Mouse (Mus musculus) heart, adult 10 weeks (tissue): Measurements from ENCODE around the gene Cabp2. TPM values are rescaled to one million over a fixed set of nuclear protein-coding genes. Genes with fewer than 3 reads are reported as not detected.

Experiments
- polyA plus RNA-seq: library from polyadenylated mRNA; stranded (reverse); fragments of 350-450 nt; fragmentation: Illumina TruSeq; extraction: RNeasy Lipid Tissue Mini Kit (QIAGEN cat#74804); gene quantifications from one replicate; pipeline ENCODE4 v1.2.3, GENCODE M21; 2014; ENCODE audit warnings: low read depth, low replicate concordance

The Cabp2 gene
- not detected for polyA plus RNA-seq

GRCm38 (mm10) chr19:4081394-4081793 lies at the start of gene Cabp2:
Gene Cabp2, plus strand, starts transcription at chr19:4081578.

DNA sequence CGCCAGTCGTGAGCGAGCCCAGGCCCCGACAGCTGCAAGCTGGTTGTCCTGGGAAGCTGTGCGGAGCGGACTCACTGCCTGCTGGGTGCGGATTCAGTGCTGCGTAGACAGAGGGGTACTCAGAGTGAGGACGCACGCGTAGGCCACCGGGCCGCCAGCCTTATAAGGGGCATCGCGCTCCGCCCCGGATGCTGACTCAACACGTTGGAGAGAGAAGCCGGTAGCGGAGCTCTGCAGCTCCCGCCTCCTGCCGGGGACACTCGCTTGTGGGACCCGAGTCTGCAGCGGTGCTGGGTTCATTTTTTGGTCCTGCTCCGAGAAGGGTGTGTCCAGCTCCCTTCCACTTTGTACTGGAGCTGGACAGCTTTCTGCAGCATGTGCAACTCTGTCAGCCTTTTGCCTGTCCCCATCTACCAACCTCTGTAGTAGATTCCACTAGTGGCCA lies 43.6 kb upstream of the Cabp2 start, which contains the start of gene Gstp1:
Gstp1 (minus strand) TSS at position 198 of the 445 bp plus-strand sequence.

GRCm38 (mm10) chr19:4045966-4046865 lies 35.2 kb upstream of the Cabp2 start, which contains the start of gene Gstp2:
Gene Gstp2, minus strand, starts transcription at chr19:4046023.

DNA sequence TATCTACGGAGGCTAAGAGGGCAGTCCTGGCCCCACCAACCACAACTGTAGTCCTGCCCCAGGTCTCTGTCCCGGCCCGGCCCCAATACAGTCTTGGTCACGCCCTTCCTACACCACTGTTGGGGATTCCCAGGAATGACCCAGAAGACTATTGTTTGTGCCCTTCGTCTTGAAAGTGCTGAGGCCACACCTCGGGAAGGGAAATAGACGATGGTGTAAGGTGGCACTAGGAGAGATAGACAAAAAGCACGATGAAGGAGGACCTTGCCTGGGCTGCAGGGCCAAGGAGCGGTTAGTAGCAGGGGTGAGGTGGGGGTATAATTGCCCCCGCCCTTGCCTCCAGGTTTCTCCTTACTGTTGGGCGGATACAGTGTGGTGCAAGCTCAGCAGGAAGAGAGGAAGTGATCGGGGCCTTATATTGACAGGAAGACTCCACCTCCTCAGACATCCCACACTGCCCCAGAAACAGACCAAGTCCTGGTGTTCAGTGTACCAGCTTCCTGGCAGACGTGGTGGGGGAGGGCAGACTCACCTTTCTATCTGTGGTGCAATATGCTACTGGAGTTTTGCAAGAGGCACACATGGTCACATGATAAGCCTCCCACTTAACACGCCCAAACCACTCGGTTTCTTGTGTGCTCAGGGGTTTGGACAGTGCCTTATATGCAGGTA lies 22.2 kb upstream of the Cabp2 start, which contains the start of gene Gstp3:
Gstp3 (minus strand) TSS at position 501 of the 672 bp plus-strand sequence.

DNA sequence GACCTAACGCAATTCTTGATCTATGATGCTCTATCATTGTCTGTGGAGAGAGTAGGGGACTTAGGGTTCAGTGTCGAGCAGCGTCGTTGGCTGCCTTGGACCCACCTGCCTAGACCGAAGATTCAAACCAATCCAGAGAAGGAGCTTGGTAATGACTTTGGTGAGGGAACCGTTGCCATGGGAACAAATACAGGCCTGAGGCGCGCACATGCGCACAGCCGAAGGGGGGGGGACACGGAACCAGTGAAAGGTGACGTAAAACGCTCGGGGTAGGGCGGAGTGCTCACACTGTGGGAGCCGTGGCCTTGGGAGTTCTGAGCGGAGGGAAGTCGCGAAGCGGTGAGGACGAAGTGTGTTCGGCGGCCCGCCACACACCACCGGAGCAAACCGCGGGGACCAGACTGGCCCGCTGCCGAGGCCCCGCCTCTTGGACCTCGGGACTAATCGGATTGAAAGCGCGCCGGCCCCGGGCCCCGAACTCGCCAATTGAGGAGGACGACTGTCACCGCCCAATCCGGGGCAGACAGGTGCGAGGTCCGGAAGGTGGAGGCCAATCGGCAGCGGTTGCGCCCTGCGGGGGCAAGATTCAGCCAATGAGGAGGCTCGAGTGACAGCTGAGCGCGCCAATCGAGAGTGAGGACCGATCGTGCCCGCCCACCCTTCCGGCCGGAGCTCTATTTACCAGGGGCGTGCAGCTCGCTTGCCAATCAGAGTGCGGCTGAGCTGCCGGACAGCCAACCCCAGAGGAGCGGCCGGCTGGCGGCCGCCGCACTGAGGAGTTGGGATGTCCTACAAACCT lies 15.5 kb downstream of the Cabp2 start, which contains the start of gene Cdk2ap2:
Cdk2ap2 (plus strand) TSS at position 541 of the 799 bp plus-strand sequence.

DNA sequence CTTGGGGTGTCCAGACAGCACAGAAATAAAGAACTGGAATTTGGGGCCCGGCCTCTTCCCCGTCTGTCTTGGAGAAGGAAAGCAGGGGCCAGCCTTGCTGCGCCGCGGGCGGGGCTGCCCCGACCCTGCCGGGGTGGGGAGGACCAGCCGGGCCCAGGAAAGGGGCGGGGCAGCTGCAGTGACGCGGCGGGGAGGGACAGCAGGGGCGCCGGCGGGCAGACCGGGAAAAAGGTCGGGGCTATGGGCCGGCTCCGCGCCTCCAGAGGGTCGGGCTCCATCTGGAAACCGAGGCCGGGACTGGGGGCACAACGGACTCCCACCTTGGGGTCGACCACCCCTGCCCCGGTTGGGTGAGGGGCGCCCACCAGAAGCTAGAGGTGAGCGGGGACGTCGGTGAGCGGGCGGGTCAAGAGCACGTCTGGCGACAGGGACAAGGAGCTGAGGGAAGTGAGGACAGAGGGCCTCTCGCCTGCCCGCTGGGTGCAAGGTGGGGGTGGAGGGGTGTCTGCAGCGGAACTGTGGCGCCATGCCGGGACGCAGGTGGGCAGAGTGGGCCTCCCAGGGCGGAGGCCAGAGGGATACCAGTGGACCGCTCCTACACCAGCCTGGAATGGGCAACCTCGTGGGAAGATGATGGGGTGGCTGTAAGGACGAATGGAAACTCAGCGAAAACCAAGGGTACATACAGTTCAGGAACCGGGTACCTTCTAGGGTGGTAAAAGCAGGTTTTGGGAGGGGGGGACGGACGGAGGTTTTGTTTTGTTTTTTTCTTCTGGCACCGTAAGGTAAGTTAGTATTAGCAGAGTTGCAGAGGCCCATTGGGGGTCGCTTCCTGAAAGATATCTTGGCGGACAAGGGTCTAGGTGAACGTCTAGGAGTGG lies 18.7 kb downstream of the Cabp2 start, which contains the start of gene Pitpnm1:
Pitpnm1 (plus strand) TSS at position 162 of the 881 bp plus-strand sequence.

GRCm38 (mm10) chr19:4125741-4126696 lies 44.6 kb downstream of the Cabp2 start, which contains the start of gene Aip:
Gene Aip, minus strand, starts transcription at chr19:4125858.

Other genes starting within 250 kb of the Cabp2 start
- gene Chka, start 229.8 kb upstream of the Cabp2 start, polyA plus RNA-seq = 10.1 TPM
- 21.1 TPM for gene Tcirg1, start 174.4 kb upstream of the Cabp2 start, polyA plus RNA-seq
- gene Ndufs8, start 168.8 kb upstream of the Cabp2 start, polyA plus RNA-seq = 561 TPM
- 2.2 TPM for gene Aldh3b1, start 151.8 kb upstream of the Cabp2 start, polyA plus RNA-seq
- gene Unc93b1, start 146.4 kb upstream of the Cabp2 start, polyA plus RNA-seq = 19.0 TPM
- gene Aldh3b3, start 122.9 kb upstream of the Cabp2 start, polyA plus RNA-seq = 2.3 TPM
- 0.37 TPM for gene Aldh3b2, start 109.2 kb upstream of the Cabp2 start, polyA plus RNA-seq
- gene Acy3, start 95.0 kb upstream of the Cabp2 start, polyA plus RNA-seq = 51.1 TPM
- gene Tbx10, start 88.8 kb upstream of the Cabp2 start, polyA plus RNA-seq = not detected
- gene Nudt8, start 81.0 kb upstream of the Cabp2 start, polyA plus RNA-seq = 167 TPM
- gene Gm49405, start 81.0 kb upstream of the Cabp2 start, polyA plus RNA-seq = 9.5 TPM
- 265 TPM for gene Doc2g, start 78.3 kb upstream of the Cabp2 start, polyA plus RNA-seq
- gene Ndufv1, start 68.8 kb upstream of the Cabp2 start, polyA plus RNA-seq = 979 TPM
- 343 TPM for gene Gstp1, start 43.6 kb upstream of the Cabp2 start, polyA plus RNA-seq
- 33.1 TPM for gene Gstp2, start 35.6 kb upstream of the Cabp2 start, polyA plus RNA-seq
- not detected for gene Gstp3, start 22.0 kb upstream of the Cabp2 start, polyA plus RNA-seq
- 40.5 TPM for gene Cdk2ap2, start 15.6 kb downstream of the Cabp2 start, polyA plus RNA-seq
- gene Pitpnm1, start 18.4 kb downstream of the Cabp2 start, polyA plus RNA-seq = 21.9 TPM
- gene Aip, start 44.3 kb downstream of the Cabp2 start, polyA plus RNA-seq = 71.4 TPM
- not detected for gene Gpr152, start 58.2 kb downstream of the Cabp2 start, polyA plus RNA-seq
- gene Cabp4, start 62.5 kb downstream of the Cabp2 start, polyA plus RNA-seq = not detected
- 54.9 TPM for gene Coro1b, start 67.0 kb downstream of the Cabp2 start, polyA plus RNA-seq
- gene Ptprcap, start 72.0 kb downstream of the Cabp2 start, polyA plus RNA-seq = 1.1 TPM
- 26.9 TPM for gene Rps6kb2, start 81.8 kb downstream of the Cabp2 start, polyA plus RNA-seq
- 49.6 TPM for gene Carns1, start 93.9 kb downstream of the Cabp2 start, polyA plus RNA-seq
- 22.6 TPM for gene Tbc1d10c, start 109.7 kb downstream of the Cabp2 start, polyA plus RNA-seq
- 318 TPM for gene Ppp1ca, start 110.5 kb downstream of the Cabp2 start, polyA plus RNA-seq
- gene Rad9a, start 120.1 kb downstream of the Cabp2 start, polyA plus RNA-seq = 6.4 TPM
- 3.0 TPM for gene Clcf1, start 132.7 kb downstream of the Cabp2 start, polyA plus RNA-seq
- gene AC109138.7, start 132.8 kb downstream of the Cabp2 start, polyA plus RNA-seq = not detected
- 21.7 TPM for gene Pold4, start 150.3 kb downstream of the Cabp2 start, polyA plus RNA-seq
- gene Ssh3, start 187.6 kb downstream of the Cabp2 start, polyA plus RNA-seq = 11.7 TPM
- gene Ankrd13d, start 201.6 kb downstream of the Cabp2 start, polyA plus RNA-seq = 0.97 TPM
- gene Grk2, start 224.6 kb downstream of the Cabp2 start, polyA plus RNA-seq = 50.7 TPM